Mouse (Mus musculus) lung, adult 2 months (tissue): ENCODE measurements at regions not wholly inside any gene's neighbourhood (a gene's known extent, or its start where the extent isn't known, plus 50 kb on each side); places are given as distances from the start of the nearest gene placed in this dataset.

Experiments used
- CTCF ChIP-seq: fragments of 200-500 bp; IDR thresholded peaks from 2 replicates; pipeline ENCODE4 v1.5.1; 2011; ENCODE audit warnings: mild to moderate bottlenecking, low read length, control low read depth; ENCODE audit not compliant: insufficient read depth
- POLR2A ChIP-seq: fragments of 200-500 bp; IDR thresholded peaks from 2 replicates; pipeline ENCODE4 v1.6.1; 2011; ENCODE audit warnings: low read depth, mild to moderate bottlenecking, control low read depth, low read length, borderline replicate concordance; ENCODE audit errors: extremely low read depth

- TF ChIP-seq CTCF: no peak
- TF ChIP-seq POLR2A: no peak
Observed at GRCm38 (mm10) chr16:73343941-73344340, 1035.8 kb downstream of the Robo1 start.
